Mouse (Mus musculus): Measurements from ENCODE around the gene Gm48551.

The Gm48551 gene

GRCm38 (mm10) chr10:81429605-81430061, 45.4 kb downstream of the Gm48551 start:
- DNase-seq (ENCODE audit: extremely low read depth, low read depth), result peak; percentile 86

GRCm38 (mm10) chr10:81430141-81430830, 46.0 kb downstream of the Gm48551 start:
- DNase-seq (ENCODE audit: extremely low read depth, low read depth), result no peak

- DNase-seq (ENCODE audit: extremely low read depth, low read depth), result no peak
Observed at GRCm38 (mm10) chr10:81430831-81431525, 46.7 kb downstream of the Gm48551 start.

GRCm38 (mm10) chr10:81431526-81432168, 47.4 kb downstream of the Gm48551 start:
- no peak for DNase-seq (ENCODE audit: extremely low read depth, low read depth)

- no peak for DNase-seq (ENCODE audit: extremely low read depth, low read depth)
Observed at GRCm38 (mm10) chr10:81432169-81432867, 48.1 kb downstream of the Gm48551 start.

- peak; percentile 94 for DNase-seq (ENCODE audit: extremely low read depth, low read depth)
Observed at GRCm38 (mm10) chr10:81432868-81433262, 48.6 kb downstream of the Gm48551 start.

GRCm38 (mm10) chr10:81433541-81434289, 49.4 kb downstream of the Gm48551 start:
- no peak for DNase-seq (ENCODE audit: extremely low read depth, low read depth)

GRCm38 (mm10) chr10:81434361-81435263, 50.3 kb downstream of the Gm48551 start:
- no peak for DNase-seq (ENCODE audit: extremely low read depth, low read depth)

- DNase-seq (ENCODE audit: extremely low read depth, low read depth), result no peak
Observed at GRCm38 (mm10) chr10:81435436-81435835, 51.2 kb downstream of the Gm48551 start.

GRCm38 (mm10) chr10:81441019-81441418, 56.8 kb downstream of the Gm48551 start:
- DNase-seq (ENCODE audit: extremely low read depth, low read depth), result no peak

All from MEL-GATA-1-ER (cell line).